Mouse (Mus musculus): Measurements from ENCODE around the gene Epb41.

DNA sequence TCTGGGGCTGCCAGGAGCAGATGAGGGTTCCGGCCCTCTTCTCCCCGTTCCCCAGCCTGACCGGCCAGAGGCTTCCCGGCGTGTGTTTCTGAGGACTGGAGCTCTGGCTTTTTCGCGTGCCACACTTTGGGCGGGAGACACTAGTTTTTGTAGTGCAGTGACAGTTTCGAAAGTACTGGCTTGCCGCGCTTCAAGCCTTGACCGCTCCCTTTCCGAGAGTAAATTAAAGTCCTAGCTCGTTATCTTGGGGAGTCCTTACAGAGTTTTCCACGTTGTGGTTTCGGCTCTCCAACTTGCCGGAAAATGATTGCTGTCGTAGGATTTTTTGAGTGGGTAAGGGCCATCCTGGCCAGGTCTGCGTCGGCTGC, 201.0 kb downstream of the Epb41 start:
- TF ChIP-seq CTCF (IDR thresholded peaks at IDR 0.05) (no peak), POLR2A (IDR thresholded peaks at IDR 0.05; ENCODE audit: insufficient read depth, low read depth, low read length) (no peak), EP300 (IDR thresholded peaks at IDR 0.05; ENCODE audit: insufficient read depth, low read depth, low read length) (no peak)

Data from heart, adult 2 months (tissue).